Mouse (Mus musculus) intestine, embryonic 15.5 days (tissue): Measurements from ENCODE around the gene Txndc8. TPM values are rescaled to one million over a fixed set of nuclear protein-coding genes. Genes with fewer than 3 reads are reported as not detected.
A peak's percentile ranks its signal among the peaks of the same experiment; 100 is the strongest.

Experiments used
- ATAC-seq: fragments of 200-750 bp; cut with Nextera tagmentation; 2 replicates; pipeline ENCODE4 v1.8.0; 2017; ENCODE audit warnings: moderate TSS enrichment, moderate library complexity
- H3K27ac ChIP-seq: fragments of 300-500 bp; sonication (generic); 2 replicates; pipeline ENCODE4 v1.5.1; 2015; ENCODE audit warnings: mild to moderate bottlenecking, inconsistent platforms
- H3K27me3 ChIP-seq: fragments of 300-500 bp; sonication (generic); replicated peaks from 2 replicates; pipeline ENCODE4 v1.6.1; 2015; ENCODE audit warnings: inconsistent platforms
- H3K36me3 ChIP-seq: fragments of 300-500 bp; sonication (generic); 2 replicates; pipeline ENCODE4 v1.6.1; 2015; ENCODE audit warnings: inconsistent platforms
- H3K4me1 ChIP-seq: fragments of 300-500 bp; sonication (generic); replicated peaks from 2 replicates; pipeline ENCODE4 v1.6.1; 2015; ENCODE audit warnings: inconsistent platforms
- H3K4me2 ChIP-seq: fragments of 300-500 bp; sonication (generic); replicated peaks from 2 replicates; pipeline ENCODE4 v1.6.1; 2015; ENCODE audit warnings: mild to moderate bottlenecking, inconsistent platforms
- H3K4me3 ChIP-seq: fragments of 300-500 bp; sonication (generic); replicated peaks from 2 replicates; pipeline ENCODE4 v1.5.1; 2015; ENCODE audit warnings: inconsistent platforms
- H3K9ac ChIP-seq: fragments of 300-500 bp; sonication (generic); 2 replicates; pipeline ENCODE4 v1.6.1; 2015; ENCODE audit warnings: inconsistent platforms
- H3K9me3 ChIP-seq: fragments of 300-500 bp; sonication (generic); 2 replicates; pipeline ENCODE4 v1.6.1; 2016; ENCODE audit warnings: inconsistent platforms
- WGBS: fragments of 180-500 bp; shearing (Covaris S2); methylation state at CpG from one replicate; pipeline ENCODE4 v1.1.7; 2015; 5-methylcytosine and 5-hydroxymethylcytosine counted together
- polyA plus RNA-seq: library from polyadenylated mRNA; unstranded; fragments of >200 nt; fragmentation: Nextera tagmentation; extraction: Ambion mirVana; gene quantifications from 2 replicates; pipeline ENCODE4 v1.2.1, GENCODE M21; 2015

The Txndc8 gene
- not detected in 2 replicates for polyA plus RNA-seq

GRCm38 (mm10) chr4:58009024-58009423 lies at the start of gene Txndc8:
Txndc8 (minus strand) TSS chr4:58009124.
- no peak for ATAC-seq
- H3K36me3 ChIP-seq, result no peaks in the 10 kb centered on the region
- no peak within 1 kb of the TSS for H3K4me2 ChIP-seq
- no peak within 1 kb of the TSS for H3K27ac ChIP-seq
- 90% methylated on average over 5 of the region's 5 CpGs for WGBS
- H3K4me3 ChIP-seq, result no peak within 1 kb of the TSS
- H3K27me3 ChIP-seq, result no peaks in the 10 kb centered on the region
- no peaks in the 10 kb centered on the region for H3K9me3 ChIP-seq
- H3K4me1 ChIP-seq, result no peaks in the 10 kb centered on the region
- no peak within 1 kb of the TSS for H3K9ac ChIP-seq

GRCm38 (mm10) chr4:58055653-58056052 lies 46.7 kb upstream of the Txndc8 start:
- H3K4me2 ChIP-seq, result no peak overlapping the region
- no peaks in the 10 kb centered on the region for H3K4me1 ChIP-seq
- H3K36me3 ChIP-seq, result no peaks in the 10 kb centered on the region
- no peak overlapping the region for H3K9ac ChIP-seq
- H3K9me3 ChIP-seq, result no peaks in the 10 kb centered on the region
- no peak overlapping the region for H3K27ac ChIP-seq
- no peak for ATAC-seq
- no peaks in the 10 kb centered on the region for H3K27me3 ChIP-seq
- no peak overlapping the region for H3K4me3 ChIP-seq

DNA sequence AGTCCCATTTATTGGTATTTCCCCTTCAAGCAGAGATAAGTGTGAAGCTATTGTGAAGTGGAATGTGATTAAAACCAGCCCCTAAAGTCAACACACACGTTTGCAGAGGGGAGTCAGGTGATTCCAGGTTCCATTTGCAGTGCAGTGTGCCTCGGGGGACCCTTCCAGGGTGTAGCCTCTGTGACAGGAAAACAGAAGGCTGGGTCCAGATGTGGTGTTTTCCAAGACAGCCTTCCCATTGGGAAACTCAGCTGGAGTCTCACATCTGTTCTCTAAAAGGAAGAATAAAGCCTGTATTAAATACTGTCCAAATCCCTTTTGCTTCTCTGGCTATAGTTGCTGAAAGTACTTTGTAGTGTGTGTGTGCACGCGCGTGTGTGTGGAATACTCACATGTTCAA lies 45.5 kb upstream of the Txndc8 start:
- Histone ChIP-seq H3K27ac (no peak overlapping the region), H3K9me3 (no peaks in the 10 kb centered on the region), H3K36me3 (no peaks in the 10 kb centered on the region), H3K4me1 (no peaks in the 10 kb centered on the region), H3K4me3 (no peak overlapping the region), H3K4me2 (no peak overlapping the region), H3K9ac (no peak overlapping the region), H3K27me3 (no peaks in the 10 kb centered on the region)
- WGBS, result 70% methylated on average over 5 of the region's 5 CpGs
- ATAC-seq, result no peak

DNA sequence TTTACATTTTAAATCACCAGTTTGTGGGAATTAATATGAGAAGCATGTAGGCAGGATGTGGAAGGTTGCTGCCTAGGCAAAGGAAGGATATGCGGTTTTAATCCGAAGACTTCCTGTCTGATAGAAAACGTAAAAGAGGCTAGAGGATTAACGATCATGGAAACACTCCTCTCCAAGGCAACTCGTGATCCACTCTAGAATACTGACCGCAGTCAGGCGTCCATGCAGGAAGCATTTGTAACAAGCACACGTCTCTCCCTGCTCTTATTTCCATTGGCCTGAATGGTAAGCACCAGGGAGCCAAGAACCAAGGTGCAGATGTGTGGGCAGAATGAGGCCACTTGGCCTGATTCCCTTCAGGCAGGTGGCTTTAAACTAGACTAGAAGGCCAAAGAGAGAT lies 41.8 kb upstream of the Txndc8 start:
- H3K9ac ChIP-seq, result no peak overlapping the region
- no peaks in the 10 kb centered on the region for H3K36me3 ChIP-seq
- no peaks in the 10 kb centered on the region for H3K4me1 ChIP-seq
- H3K4me2 ChIP-seq, result no peak overlapping the region
- H3K9me3 ChIP-seq, result no peaks in the 10 kb centered on the region
- 69% methylated on average over 8 of the region's 8 CpGs for WGBS
- H3K27me3 ChIP-seq, result no peaks in the 10 kb centered on the region
- no peak for ATAC-seq
- no peak overlapping the region for H3K27ac ChIP-seq
- no peak overlapping the region for H3K4me3 ChIP-seq

DNA sequence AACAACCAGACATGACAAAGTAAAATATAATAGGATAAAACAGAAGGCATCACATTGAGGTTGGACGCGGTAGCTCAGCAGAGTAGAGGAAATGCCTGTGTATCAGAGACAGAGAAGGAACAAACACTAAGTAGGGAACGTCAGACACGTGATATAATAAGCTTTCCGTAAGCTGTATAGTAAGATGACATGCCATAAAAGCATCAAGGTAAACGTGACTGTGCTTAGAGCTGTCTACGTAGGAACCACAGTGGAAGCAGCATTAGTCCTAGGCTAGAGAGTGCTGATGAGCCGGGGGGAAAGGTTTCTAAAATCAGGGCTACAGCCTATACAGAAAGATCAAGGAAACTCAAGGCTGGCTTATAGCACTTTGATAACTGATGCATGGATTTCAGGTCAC lies 41.4 kb upstream of the Txndc8 start:
- 0 out of 2 replicates have a peak, but pooled peaks have one; percentile 28 for ATAC-seq

GRCm38 (mm10) chr4:58044833-58045232 lies 35.9 kb upstream of the Txndc8 start:
- no peaks in the 10 kb centered on the region for H3K4me1 ChIP-seq
- H3K4me2 ChIP-seq, result no peak overlapping the region
- no peaks in the 10 kb centered on the region for H3K36me3 ChIP-seq
- no peak overlapping the region for H3K27ac ChIP-seq
- no peak overlapping the region for H3K4me3 ChIP-seq
- H3K27me3 ChIP-seq, result no peaks in the 10 kb centered on the region
- H3K9me3 ChIP-seq, result no peaks in the 10 kb centered on the region
- WGBS, result 78% methylated on average over 6 of the region's 6 CpGs
- ATAC-seq, result peak; percentile 67
- no peak overlapping the region for H3K9ac ChIP-seq

More for the DNA sequence above, 41.4 kb upstream of the Txndc8 start:
- Histone ChIP-seq H3K9me3 (no peaks in the 10 kb centered on the region), H3K4me1 (no peaks in the 10 kb centered on the region), H3K27ac (no peak overlapping the region), H3K36me3 (no peaks in the 10 kb centered on the region), H3K4me3 (no peak overlapping the region), H3K4me2 (no peak overlapping the region), H3K27me3 (no peaks in the 10 kb centered on the region), H3K9ac (no peak overlapping the region)
- 65% methylated on average over 8 of the region's 8 CpGs for WGBS

- peak; percentile 41 for ATAC-seq
- no peaks in the 10 kb centered on the region for H3K9me3 ChIP-seq
- H3K27ac ChIP-seq, result no peak overlapping the region
- no peaks in the 10 kb centered on the region for H3K27me3 ChIP-seq
- no peaks in the 10 kb centered on the region for H3K4me1 ChIP-seq
- WGBS, result 89% methylated on average over 3 of the region's 3 CpGs
- no peaks in the 10 kb centered on the region for H3K36me3 ChIP-seq
- H3K4me2 ChIP-seq, result no peak overlapping the region
- no peak overlapping the region for H3K9ac ChIP-seq
- no peak overlapping the region for H3K4me3 ChIP-seq
Measured at GRCm38 (mm10) chr4:58044356-58044755, 35.4 kb upstream of the Txndc8 start.

DNA sequence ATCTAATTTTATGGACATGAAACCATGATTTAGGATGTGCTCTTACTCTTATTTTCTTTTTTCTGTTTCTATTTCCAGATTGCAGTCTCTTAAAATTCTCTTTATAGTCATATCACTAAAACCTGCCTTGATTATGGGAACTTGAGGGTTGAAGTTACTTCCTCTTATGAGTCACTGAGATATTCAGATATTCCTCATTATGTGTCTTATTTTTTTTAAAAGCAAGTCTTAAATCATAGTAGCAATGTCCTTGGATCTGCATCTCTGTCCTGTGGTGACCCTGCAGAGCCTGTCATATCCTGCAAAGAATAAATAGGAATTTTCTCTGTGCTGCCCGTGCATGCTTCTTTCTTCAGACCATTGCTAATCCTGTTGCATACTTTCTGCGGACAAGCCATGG lies 31.2 kb upstream of the Txndc8 start:
- H3K9ac ChIP-seq, result no peak overlapping the region
- ATAC-seq, result no peak
- H3K4me1 ChIP-seq, result no peaks in the 10 kb centered on the region
- no peak overlapping the region for H3K27ac ChIP-seq
- H3K4me3 ChIP-seq, result no peak overlapping the region
- H3K27me3 ChIP-seq, result no peaks in the 10 kb centered on the region
- H3K9me3 ChIP-seq, result no peaks in the 10 kb centered on the region
- 90% methylated on average over 2 of the region's 2 CpGs for WGBS
- H3K36me3 ChIP-seq, result no peaks in the 10 kb centered on the region
- no peak overlapping the region for H3K4me2 ChIP-seq

- WGBS, result 76% methylated on average over 6 of the region's 6 CpGs
- no peak for ATAC-seq
- Histone ChIP-seq H3K4me2 (no peak overlapping the region), H3K4me1 (no peaks in the 10 kb centered on the region), H3K9ac (no peak overlapping the region), H3K36me3 (no peaks in the 10 kb centered on the region), H3K4me3 (no peak overlapping the region), H3K27me3 (no peaks in the 10 kb centered on the region), H3K9me3 (no peaks in the 10 kb centered on the region), H3K27ac (no peak overlapping the region)
Measured at GRCm38 (mm10) chr4:58037096-58037705, 28.3 kb upstream of the Txndc8 start.

DNA sequence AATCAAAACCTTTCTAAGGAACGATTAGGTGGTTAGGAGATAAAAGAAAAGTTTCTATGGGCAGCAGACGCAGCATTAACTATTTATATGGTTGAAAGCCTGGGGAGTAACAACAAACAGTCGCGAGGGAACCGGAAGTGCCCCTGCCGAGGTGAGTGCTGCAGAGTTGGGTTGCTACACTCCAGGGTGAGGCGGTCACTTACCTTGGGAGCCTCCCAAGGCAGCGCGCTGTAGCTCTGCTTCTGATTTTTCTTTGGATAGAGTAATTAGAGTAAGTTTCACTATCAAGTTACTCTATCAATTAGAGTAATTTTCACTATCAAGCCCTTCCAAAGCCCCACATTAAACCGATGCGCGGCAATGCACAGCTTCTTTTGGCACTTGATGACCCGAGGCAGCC lies 25.7 kb upstream of the Txndc8 start:
- H3K9me3 ChIP-seq, result no peaks in the 10 kb centered on the region; the same call in 1 of the 2 replicates
- WGBS, result 35% methylated on average over 13 of the region's 13 CpGs
- peak; percentile 75; the same call in 1 of the 2 replicates for ATAC-seq

GRCm38 (mm10) chr4:58032714-58033113 lies 23.8 kb upstream of the Txndc8 start:
- Histone ChIP-seq H3K27ac (no peak overlapping the region), H3K36me3 (no peaks in the 10 kb centered on the region), H3K9me3 (no peaks in the 10 kb centered on the region; the same call in 1 of the 2 replicates), H3K4me3 (no peak overlapping the region), H3K4me1 (no peaks in the 10 kb centered on the region), H3K27me3 (no peaks in the 10 kb centered on the region), H3K4me2 (no peak overlapping the region), H3K9ac (no peak overlapping the region)
- 59% methylated on average over 1 of the region's 1 CpGs for WGBS
- ATAC-seq, result no peak

More for the DNA sequence above, 25.7 kb upstream of the Txndc8 start:
- Histone ChIP-seq H3K27ac (no peak overlapping the region), H3K36me3 (no peaks in the 10 kb centered on the region), H3K4me3 (peak overlapping the region; percentile 19; the same call in 1 of the 2 replicates), H3K27me3 (no peaks in the 10 kb centered on the region), H3K4me2 (peak overlapping the region; percentile 52), H3K4me1 (no peaks in the 10 kb centered on the region), H3K9ac (no peak overlapping the region)

GRCm38 (mm10) chr4:58003501-58003900 lies 5.4 kb downstream of the Txndc8 start:
- no peak overlapping the region for H3K9ac ChIP-seq
- ATAC-seq, result no peak
- H3K4me1 ChIP-seq, result no peaks in the 10 kb centered on the region
- no peak overlapping the region for H3K4me2 ChIP-seq
- H3K36me3 ChIP-seq, result no peaks in the 10 kb centered on the region
- 66% methylated on average over 3 of the region's 3 CpGs for WGBS
- H3K27me3 ChIP-seq, result no peaks in the 10 kb centered on the region
- H3K27ac ChIP-seq, result no peak overlapping the region
- H3K9me3 ChIP-seq, result no peaks in the 10 kb centered on the region
- H3K4me3 ChIP-seq, result no peak overlapping the region

GRCm38 (mm10) chr4:57991425-57991824 lies 17.5 kb downstream of the Txndc8 start:
- Histone ChIP-seq H3K27me3 (no peaks in the 10 kb centered on the region), H3K4me2 (no peak overlapping the region), H3K4me3 (no peak overlapping the region), H3K9ac (no peak overlapping the region), H3K27ac (no peak overlapping the region), H3K36me3 (no peaks in the 10 kb centered on the region), H3K9me3 (no peaks in the 10 kb centered on the region), H3K4me1 (no peaks in the 10 kb centered on the region)
- WGBS, result 88% methylated on average over 1 of the region's 1 CpGs
- ATAC-seq, result no peak
